Mouse (Mus musculus) ES-Bruce4 (cell line): ENCODE data around the gene Gab2.

ENCODE experiments used
- CTCF ChIP-seq: IDR thresholded peaks from one replicate; pipeline ENCODE4 v1.8.1; 2011; ENCODE audit warnings: low read depth, low read length
- EP300 ChIP-seq: IDR thresholded peaks from 2 replicates; pipeline ENCODE4 v1.6.1; 2011; ENCODE audit warnings: low read depth, low read length; ENCODE audit not compliant: insufficient read depth
- POLR2A ChIP-seq: IDR thresholded peaks from one replicate; pipeline ENCODE4 v1.8.1; 2011; ENCODE audit warnings: low read length; ENCODE audit not compliant: insufficient read depth

DNA sequence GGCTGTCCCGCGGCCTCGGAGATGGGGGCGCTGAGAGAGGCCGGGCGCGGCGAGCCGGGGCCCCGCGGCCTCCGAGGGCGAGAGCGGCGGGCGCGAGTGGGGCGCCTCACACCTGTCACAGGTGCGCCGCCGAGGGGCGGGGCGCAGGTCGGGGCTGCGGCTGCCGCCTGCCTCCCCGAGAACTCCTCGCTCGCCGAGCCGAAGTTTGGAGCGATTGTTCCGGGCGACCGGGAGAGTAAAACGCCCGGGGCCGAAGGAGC lies 503 bp downstream of the Gab2 start:
- TF ChIP-seq EP300 (no peak), CTCF (no peak), POLR2A (no peak)
